Mouse (Mus musculus) megakaryocyte-erythroid progenitor cell, adult 5-6 weeks (primary cell): ENCODE data around the gene Cd247. TPM values are rescaled to one million over a fixed set of nuclear protein-coding genes. Genes with fewer than 3 reads are reported as not detected.

Experiments
- ATAC-seq: replicated peaks from 2 replicates; pipeline ENCODE4 v1.8.0; 2016; ENCODE audit warnings: mild to moderate bottlenecking, inconsistent platforms; ENCODE audit not compliant: severe bottlenecking, poor library complexity, low FRiP score, low TSS enrichment
- total RNA-seq, 2 experiments: library from RNA; stranded (forward) in 1 of 2; stranded (reverse) in 1 of 2; fragments of 200-1000, 215-1000 nt in 1 of 2; fragments of >200 nt in 1 of 2; fragmentation: Nextera tagmentation in 1 of 2; gene quantifications; 2 replicates each; pipeline ENCODE4 v1.2.3; 2014 to 2017

The Cd247 gene
- total RNA-seq, 2 experiments from 2014 or later = 6.2 to 7.5 TPM

DNA sequence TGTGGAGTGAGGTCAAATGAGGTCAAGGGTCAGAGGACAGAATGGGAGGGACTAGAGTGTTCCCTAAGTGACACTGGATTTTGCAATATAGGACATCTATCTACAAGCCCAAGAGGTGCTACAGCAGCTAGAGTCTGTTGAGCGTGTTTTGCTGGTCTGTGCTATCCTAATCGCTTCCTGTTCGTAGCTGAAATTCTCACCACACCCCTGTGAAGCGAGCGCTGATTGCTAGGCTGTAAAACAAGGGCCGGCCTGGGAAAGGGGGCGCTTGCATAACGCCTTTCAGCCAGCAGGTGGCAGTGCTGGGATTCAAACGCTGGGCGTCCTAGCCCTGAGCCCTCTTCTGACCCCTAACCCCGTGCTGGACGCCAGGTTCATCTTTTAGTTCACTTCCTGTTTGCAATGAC is 17.0 kb upstream of the Cd247 start:
- ATAC-seq = peak; percentile 78

DNA sequence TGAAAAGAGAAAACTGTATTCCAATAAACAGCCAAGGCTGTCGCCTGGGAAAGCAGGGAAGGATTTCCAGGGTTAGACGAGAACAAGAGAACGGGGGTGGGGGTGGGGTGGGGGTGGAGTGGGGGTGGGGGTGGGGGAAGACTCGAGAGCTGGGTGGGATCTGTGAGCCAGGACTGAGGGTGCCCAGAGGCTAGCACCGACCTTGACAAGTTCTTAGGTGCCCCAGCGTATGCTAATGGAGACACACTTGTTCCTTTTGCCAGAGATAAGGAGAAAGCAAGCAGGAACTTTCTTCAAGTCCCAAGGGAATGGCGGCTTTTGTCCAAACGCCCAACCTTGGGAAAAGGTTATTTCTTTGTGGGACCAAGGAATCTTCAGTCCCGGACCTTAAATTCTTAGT is 16.5 kb upstream of the Cd247 start:
- no peak for ATAC-seq

DNA sequence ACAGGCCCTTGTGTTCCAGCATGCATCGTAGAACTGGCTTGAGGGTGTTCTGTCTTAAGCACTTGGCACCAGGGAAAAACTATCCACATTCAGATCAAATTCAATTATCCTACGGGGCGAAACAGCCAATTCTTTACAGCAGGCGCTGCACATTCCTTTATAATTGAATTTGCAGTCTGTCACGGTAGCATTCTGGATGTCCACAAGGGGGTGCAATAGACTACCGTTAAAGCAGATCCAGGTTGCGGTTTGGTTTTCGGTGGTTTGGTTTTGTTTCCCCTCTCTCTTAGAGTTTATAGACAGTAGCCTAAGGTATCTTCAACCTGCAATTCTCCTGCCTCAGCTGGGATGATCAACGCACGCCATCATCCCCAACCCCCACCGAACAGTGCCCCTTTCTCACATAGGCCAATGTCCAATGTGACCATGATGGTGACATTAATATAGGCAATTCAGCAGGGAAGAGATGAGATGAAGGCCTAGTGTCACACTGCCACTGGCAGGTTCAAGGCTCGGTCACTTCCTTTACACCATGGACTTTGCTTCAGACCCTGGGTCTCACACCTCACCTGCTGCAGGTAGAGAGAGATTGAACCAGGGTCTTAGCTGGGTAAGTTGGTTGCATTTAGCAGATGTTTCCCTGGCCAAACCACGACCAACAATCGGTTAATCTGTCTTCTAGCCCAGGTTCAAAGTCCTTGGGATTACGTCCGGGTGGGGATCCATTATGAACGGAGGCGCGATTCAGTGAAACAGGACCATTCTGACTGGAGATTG is 12.8 kb upstream of the Cd247 start:
- ATAC-seq = peak; percentile 34; the same call in 1 of the 2 replicates

DNA sequence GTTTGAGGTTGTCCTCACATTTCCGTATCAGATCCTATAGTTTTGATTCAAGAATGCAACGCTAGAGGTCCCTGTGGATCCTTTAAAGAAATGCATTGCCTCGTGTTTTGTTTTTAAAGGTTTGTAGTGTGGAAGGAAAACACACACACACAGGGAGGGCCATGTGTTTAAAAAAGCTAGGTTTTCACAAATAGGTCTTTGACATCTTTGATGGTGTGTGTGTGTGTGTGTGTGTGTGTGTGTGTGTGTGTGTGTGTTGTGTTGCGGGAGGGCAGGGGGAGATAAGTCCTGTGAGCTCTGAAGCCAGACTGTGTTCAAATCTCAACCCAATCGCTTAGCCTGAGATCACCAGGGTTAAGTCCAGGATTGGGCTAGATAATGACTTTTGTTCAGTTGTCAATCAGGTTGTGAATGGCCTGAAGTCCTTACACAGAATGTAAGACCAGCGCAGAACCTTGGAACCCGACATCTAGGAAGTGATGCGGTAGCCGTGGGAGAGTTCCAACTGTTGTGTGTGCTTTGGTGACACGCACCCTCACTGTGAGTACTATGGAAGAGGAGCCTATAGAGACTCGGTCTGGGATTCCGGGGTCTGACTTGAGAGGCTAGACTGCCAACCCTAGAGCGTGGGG is 8.4 kb upstream of the Cd247 start:
- ATAC-seq = peak; percentile 44

DNA sequence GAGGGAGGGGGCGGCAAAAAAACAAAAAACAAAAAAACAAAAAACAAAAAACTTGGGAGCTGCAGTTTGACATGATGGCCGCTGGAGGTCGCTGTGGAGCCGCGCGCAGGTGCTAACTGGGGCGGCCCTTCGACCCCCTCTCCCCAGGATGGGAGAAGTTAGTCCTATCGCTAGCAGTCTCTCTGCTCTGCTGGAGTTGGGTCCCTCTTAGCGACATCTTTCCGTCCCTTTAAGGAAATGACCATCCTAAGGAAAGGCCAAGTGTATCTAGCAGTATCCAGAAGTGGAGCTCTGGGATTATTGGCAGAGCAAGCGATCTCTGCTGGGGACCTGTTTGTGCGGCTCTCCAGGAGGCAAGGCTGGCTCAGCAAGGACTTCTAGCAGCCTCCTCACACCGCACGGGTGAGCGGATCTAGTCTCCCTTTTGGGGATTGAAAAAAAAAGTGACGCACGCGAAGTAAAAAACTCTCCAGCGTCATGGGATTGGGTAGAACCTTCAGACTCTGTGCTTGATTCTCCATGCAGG is 7.8 kb upstream of the Cd247 start:
- peak; percentile 51 for ATAC-seq

DNA sequence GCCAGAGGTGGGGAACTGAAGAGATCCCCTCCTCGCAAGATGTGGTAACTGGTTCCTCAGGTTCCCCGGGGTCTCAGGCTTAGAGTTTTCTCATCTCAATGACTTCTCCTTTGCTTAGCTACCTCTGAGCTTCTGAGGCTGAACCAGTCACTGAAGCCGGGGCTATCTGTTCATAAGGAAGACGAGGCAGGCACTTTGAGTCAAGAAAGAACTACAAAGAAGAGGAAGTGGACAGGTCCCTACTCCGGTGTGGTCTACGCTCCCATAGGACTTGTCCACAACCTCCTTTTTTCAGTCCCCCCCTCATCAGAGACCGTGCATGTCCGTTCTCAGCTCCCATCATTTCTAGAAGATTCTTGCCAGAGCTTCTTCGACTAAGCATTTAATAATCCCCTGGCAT is 7.1 kb upstream of the Cd247 start:
- no peak for ATAC-seq

DNA sequence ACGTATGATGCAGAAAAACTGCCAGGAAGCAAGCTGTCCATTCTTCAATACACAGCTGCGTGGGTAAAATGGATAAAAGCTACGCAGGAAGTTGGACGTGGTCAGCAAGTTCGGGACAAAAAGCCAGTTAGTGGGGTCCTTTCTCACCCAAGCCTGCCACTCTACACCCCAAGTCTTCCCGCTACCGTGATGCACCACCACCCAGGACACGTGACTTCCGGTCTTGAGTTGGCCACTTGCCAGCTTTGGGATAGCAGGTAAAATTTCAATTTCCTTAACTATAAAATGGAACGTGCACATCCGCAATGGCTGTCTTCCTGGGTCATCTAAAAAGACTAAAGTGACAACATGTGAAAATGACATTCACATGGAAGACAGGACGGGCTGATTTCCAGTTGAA is 6.6 kb upstream of the Cd247 start:
- no peak for ATAC-seq

DNA sequence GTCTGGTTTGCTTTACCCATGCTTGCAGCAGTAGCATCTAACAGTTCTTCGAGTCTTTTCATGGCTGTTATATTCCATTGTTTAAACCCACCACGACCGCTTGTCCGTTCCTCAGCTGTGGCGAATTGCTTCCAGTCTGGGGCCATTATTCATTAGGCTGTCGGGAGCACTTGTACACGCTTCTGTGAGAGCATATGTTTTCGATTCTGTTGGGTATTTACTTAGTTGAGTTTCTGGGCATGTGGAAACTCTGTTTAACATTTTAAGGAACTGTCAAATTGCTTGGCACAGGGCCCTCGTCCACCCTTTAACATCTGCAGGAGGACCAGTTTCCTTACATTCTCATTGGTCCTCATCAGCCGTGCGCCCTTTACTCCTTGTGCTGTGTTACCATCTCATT is 2.2 kb upstream of the Cd247 start:
- ATAC-seq = no peak

DNA sequence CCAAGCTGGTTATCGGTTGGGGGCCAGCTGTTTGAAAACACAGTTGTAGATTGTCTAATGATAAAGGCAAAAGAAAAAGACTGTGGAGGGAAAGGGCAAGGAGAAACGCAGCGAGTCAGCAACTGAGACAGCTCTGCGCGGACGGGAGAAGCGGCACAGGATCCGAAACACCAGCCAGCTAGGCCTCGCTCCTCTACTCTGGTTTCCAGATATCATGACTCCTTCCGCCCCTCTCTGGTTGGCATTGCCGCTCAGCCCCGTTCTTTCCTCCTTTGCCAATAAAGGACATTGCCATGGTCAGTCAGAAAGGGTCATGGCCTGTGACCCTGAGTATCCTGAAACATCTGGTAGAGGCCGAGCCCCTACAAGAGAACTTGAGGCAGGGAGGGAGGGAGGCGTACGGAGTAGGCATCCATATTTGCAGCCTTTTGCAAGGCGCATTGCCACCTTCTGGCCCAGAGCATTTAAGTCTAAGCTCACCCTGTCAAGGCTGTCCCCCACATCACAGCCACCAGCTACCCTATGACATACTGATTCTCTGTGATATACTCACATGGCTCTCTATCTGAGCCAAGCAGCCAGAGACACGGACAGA is 682 bp downstream of the Cd247 start:
- no peak for ATAC-seq

DNA sequence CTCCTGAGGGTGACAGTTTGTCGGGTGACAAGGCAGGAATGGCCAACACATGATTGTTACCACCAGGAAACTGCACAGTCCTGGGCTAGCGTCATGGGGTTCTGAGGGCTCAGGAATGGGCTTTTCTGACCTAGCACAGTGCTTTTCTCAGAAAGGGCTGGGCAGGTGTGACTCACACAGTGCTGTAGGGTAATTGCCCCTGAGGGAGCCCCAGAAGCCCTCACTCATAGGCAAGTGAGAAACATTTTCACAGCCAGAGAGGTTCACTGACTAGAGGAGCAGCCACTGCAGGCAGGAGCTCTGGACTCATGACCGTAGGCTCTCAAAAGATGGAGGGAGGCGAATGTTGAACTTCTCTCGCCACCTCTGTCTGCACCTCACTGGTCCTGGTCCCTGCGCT is 1.5 kb downstream of the Cd247 start:
- no peak for ATAC-seq

DNA sequence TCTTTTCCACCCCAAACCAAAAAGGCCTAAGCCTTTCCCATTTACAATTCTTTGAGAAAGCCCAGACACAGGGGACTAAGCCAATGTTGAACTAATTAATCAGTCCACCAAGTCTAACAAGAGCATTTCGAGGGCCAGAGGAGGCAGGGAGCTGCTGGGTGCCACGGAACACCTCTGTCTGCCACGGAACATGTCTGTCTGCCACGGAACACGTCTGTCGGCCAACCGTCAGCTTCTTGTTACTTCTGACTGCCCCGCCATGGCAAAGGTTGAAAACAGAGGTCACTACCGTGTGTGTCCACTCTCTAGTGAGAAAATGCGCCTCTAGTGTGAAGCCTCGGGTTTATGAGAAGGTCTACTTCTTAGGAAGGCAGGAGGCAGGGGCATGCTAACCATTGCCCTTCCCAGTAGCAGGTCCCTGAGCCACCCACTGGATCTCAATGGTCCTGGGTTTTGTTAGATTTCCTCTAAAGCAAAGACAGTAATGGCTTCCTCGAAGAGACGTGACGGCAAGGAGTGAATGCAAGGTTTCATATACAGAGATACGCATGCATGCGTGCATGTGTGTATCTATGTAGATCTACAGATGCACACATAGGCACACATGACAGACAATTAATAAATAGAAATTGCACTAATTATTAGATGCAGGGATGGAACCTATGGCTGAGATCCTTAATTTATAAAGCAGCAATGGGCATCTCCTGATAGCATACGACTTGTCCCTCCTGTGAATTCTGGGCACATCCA is 2.2 kb downstream of the Cd247 start:
- ATAC-seq = no peak

DNA sequence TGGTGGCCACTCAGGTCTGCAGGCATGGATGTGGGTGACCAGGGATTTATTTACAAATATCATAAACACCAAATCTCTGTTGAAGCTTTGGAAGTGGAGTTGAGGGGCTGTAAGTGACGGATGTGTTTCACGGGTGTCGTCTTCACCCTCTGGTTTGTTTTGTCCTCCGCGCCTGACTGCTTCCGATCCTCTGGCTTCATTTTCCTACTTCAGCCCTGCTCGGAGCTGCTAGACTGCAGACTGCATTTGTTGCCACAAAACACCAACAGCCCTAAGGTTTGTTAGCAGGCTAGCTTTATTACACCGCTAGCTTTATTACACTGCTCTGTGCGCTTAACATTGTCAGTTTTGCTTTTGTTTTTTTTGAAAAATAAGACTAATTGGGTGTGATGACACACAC is 2.9 kb downstream of the Cd247 start:
- no peak for ATAC-seq

DNA sequence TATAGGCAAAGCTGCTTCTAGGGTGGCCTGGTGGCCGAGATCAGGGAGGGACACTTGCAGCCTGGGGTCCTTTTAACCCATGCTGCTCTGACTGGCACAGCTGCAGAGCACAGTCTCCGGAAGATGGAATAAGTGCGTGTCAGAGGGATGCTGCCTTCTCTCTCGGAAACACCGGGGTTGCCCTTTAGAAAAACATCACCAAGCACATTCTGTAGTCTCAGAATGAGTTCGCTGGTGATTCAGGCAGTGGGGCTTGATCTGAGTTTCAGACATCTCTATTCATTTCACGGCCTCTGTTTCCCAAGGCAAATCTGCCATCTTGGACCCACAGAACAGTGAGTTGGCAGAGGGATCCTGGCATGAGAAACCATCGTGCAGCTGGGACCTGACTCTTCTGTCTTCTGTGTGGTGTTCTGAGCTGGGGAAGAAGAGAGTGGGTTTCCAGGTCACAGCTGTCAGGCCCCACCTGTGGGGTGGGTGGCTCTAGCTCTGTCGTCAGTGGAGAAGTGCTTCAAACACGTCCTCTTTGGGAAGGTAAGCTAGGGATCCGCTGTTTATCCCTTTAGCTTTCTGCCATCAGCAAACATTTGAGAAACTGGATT is 13.3 kb downstream of the Cd247 start:
- ATAC-seq = no peak

DNA sequence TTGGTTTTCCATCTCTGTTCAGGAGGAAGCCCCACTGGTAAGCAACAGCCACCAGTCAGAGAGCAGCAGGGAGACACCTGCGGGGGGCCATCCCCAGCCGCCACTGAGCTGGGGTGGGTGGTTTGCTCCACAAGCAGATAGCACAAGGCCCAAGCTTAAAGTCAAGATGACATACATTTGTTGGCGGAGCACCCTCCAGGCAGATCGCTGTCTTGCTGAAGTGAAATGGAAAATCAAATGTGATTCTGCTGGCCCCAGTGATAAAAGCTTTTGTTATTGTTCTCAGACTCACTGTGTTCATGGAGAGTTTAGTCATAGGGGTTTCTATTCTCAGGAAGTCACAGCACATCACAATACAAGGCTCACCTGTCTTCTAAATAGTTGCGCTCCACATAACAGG is 14.6 kb downstream of the Cd247 start:
- ATAC-seq = no peak

DNA sequence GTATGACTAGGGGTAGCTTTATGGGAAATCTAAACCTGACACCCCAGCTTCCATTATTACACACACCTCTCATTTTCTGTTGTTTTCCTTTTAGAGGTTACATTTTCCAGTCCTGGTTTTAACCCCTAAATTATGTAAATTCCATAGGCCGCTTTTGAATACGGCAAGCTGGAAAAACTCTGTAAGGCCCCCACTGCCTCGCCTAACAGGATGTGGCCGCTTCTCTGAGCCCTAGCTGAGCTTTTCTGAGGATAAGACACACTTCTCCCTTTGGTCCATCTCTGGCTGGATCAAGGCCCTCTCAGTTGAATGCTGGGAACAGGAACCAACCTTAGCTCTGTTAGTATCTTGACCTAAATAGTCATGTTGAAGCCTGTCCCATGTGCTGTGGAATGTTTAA is 15.7 kb downstream of the Cd247 start:
- no peak for ATAC-seq

DNA sequence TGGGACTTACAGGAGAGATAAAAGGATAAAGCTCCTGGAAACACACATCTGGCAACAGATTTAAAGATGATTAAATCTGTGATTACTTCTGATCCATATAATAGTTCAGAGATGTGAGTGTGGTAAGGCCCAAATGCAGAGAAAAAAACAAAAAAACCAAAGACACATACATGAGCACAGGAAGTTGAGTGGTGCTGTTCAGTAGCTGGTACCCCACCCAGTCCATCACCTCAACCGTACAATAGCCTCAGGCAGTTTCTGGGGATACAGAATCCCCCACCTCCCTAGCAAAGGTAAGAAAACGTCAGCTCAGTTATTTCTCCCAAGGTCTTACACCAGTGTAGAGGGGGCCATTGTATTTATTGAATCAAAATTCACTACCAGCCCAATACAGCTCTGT is 22.2 kb downstream of the Cd247 start:
- ATAC-seq = no peak

DNA sequence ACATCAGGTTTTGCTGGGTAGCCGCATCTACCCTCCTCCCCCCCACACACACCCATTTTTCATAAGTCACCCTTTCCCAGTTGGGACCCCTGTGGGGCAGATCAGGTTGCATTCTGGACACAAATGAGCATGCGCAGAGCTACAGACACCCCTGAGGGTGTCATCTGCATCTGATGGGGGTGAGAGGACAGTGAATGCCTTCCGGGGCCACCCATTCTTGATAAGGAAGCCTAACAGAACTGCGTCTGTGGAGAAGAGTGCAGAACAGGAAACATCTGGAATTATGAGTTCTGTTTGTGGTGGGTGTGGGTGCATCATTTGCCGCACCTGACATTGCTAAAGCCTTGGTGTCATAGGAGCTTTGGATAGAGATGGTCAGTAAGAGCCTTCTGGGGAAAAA is 22.7 kb downstream of the Cd247 start:
- ATAC-seq = peak; percentile 43; the same call in 1 of the 2 replicates

DNA sequence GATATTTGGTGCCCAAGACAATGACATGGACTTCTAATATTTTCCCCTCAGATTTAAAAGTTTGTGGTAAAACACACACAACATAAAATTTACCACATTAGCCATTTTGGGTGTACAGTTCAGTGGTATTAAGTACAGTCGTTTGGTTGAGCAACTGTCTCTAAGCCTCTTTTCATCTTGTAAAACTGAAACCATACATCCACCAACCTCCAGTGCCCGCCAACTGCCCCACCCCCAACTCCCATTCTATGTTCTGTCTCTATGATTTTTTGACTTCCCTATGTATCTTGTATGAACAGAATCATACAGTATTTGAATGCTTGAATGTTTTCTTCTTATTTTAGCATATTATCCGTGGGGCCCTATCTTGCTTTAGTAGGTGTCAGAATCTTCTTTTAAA is 24.3 kb downstream of the Cd247 start:
- ATAC-seq = no peak

DNA sequence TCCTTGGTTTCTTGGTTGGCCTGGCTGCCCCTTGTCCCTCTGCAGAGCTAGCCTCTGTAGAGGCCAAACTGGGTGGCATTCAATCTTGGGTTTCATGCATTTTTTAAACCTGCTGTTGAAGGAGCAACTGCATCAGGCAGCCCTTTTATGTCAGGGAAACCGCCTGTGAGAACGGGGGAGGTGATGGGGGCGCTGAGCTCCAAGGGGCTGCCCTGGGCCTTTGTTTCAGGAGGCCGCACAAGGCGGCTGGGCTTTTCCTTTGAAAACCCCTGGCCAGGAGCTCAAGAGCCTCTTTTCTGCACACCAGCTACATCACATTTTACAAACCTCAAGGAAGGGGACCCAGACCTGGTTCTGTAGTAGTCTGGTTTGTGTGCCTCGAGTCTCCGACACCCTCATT is 25.6 kb downstream of the Cd247 start:
- ATAC-seq = no peak
